Mouse (Mus musculus): ENCODE results near the gene Sesn2. TPM values are rescaled to one million over a fixed set of nuclear protein-coding genes. Genes with fewer than 3 reads are reported as not detected.
"Not testable (repeated sequence)": the region's sequence is repeated elsewhere in the genome, so short reads cannot be mapped to it uniquely, and the experiment has no call there.

The Sesn2 gene
- 10 to 100 TPM; 14.4 to 16.8 TPM for total RNA-seq (2021)
- long read RNA-seq, transcript Sesn2-201 (10 exons, 3,475 nt): major isoform, 7 of 7 reads
- long read RNA-seq, partial matches to known transcripts: 0 of 7 reads
- long read RNA-seq, other reads (novel, unspliced or antisense): 0 of 7 reads

GRCm38 (mm10) chr4:132510352-132510798 lies at the start of gene Sesn2:
Gene Sesn2 (minus strand): TSS chr4:132510501.
- peak; percentile 96 to 99 for DNase-seq (ENCODE audit: low spot score in 2 of 2)

GRCm38 (mm10) chr4:132555550-132555949 lies 45.2 kb upstream of the Sesn2 start:
- not testable (repeated sequence) for DNase-seq (ENCODE audit: low spot score in 2 of 2)

GRCm38 (mm10) chr4:132554653-132555052 lies 44.4 kb upstream of the Sesn2 start:
- no peak for DNase-seq (ENCODE audit: low spot score in 2 of 2)

GRCm38 (mm10) chr4:132554221-132554620 lies 43.9 kb upstream of the Sesn2 start:
- no peak for DNase-seq (ENCODE audit: low spot score in 2 of 2)

- DNase-seq (ENCODE audit: low spot score in 2 of 2): peak in 1 of 2 experiments; percentile 71
Measured at GRCm38 (mm10) chr4:132545851-132546250, 35.5 kb upstream of the Sesn2 start.

- DNase-seq (ENCODE audit: low spot score in 2 of 2): peak; percentile 22 to 64
Measured at GRCm38 (mm10) chr4:132542724-132543123, 32.4 kb upstream of the Sesn2 start.

GRCm38 (mm10) chr4:132541413-132541812 lies 31.1 kb upstream of the Sesn2 start:
- DNase-seq (ENCODE audit: low spot score in 2 of 2): no peak

GRCm38 (mm10) chr4:132539481-132539880 lies 29.2 kb upstream of the Sesn2 start:
- peak in 1 of 2 experiments; percentile 63 for DNase-seq (ENCODE audit: low spot score in 2 of 2)

GRCm38 (mm10) chr4:132535406-132536121 lies 25.3 kb upstream of the Sesn2 start, which contains the start of gene Dnajc8:
Gene Dnajc8 (plus strand): TSS chr4:132535550.
- DNase-seq (ENCODE audit: low spot score in 2 of 2): peak; percentile 88 to 96

- peak; percentile 84 to 94 for DNase-seq (ENCODE audit: low spot score in 2 of 2)
Measured at GRCm38 (mm10) chr4:132532981-132533916, 22.9 kb upstream of the Sesn2 start, which contains the start of gene Atpif1. Gene Atpif1 (minus strand): TSS chr4:132533659.

- peak in 1 of 2 experiments; percentile 30 for DNase-seq (ENCODE audit: low spot score in 2 of 2)
Measured at GRCm38 (mm10) chr4:132532496-132532895, 22.2 kb upstream of the Sesn2 start.

- DNase-seq (ENCODE audit: low spot score in 2 of 2): no peak
Measured at GRCm38 (mm10) chr4:132530033-132530804, 19.9 kb upstream of the Sesn2 start.

GRCm38 (mm10) chr4:132529344-132529743 lies 19.0 kb upstream of the Sesn2 start:
- DNase-seq (ENCODE audit: low spot score in 2 of 2): no peak

- DNase-seq (ENCODE audit: low spot score in 2 of 2): no peak
Measured at GRCm38 (mm10) chr4:132527917-132528522, 17.7 kb upstream of the Sesn2 start.

GRCm38 (mm10) chr4:132526678-132527077 lies 16.4 kb upstream of the Sesn2 start:
- DNase-seq (ENCODE audit: low spot score in 2 of 2): no peak

- no peak for DNase-seq (ENCODE audit: low spot score in 2 of 2)
Measured at GRCm38 (mm10) chr4:132524808-132525207, 14.5 kb upstream of the Sesn2 start.

- DNase-seq (ENCODE audit: low spot score in 2 of 2): no peak
Measured at GRCm38 (mm10) chr4:132524321-132524741, 14.0 kb upstream of the Sesn2 start.

- no peak for DNase-seq (ENCODE audit: low spot score in 2 of 2)
Measured at GRCm38 (mm10) chr4:132519188-132519587, 8.9 kb upstream of the Sesn2 start.

- no peak for DNase-seq (ENCODE audit: low spot score in 2 of 2)
Measured at GRCm38 (mm10) chr4:132518066-132518465, 7.8 kb upstream of the Sesn2 start.
